Mouse (Mus musculus) 416B (cell line): ENCODE results near the gene Zfand2a.

Experiments
- DNase-seq: peaks from one replicate; pipeline ENCODE4 v3.0.0; 2011; ENCODE audit warnings: low read depth

Gene Zfand2a

GRCm38 (mm10) chr5:139484185-139484814 lies at the start of gene Zfand2a:
Gene Zfand2a, minus strand, starts transcription at chr5:139484549.
- peak; percentile 100 for DNase-seq

GRCm38 (mm10) chr5:139528851-139529250 lies 44.5 kb upstream of the Zfand2a start:
- DNase-seq: no peak

- DNase-seq: no peak
These were observed 37.6 kb upstream of the Zfand2a start for GRCm38 (mm10) chr5:139521987-139522386.

GRCm38 (mm10) chr5:139520069-139520834 lies 35.9 kb upstream of the Zfand2a start:
- DNase-seq: no peak

- no peak for DNase-seq
These were observed 31.9 kb upstream of the Zfand2a start for GRCm38 (mm10) chr5:139516281-139516680.

- DNase-seq: no peak
These were observed 27.9 kb upstream of the Zfand2a start for GRCm38 (mm10) chr5:139512201-139512600.

GRCm38 (mm10) chr5:139510682-139511366 lies 26.5 kb upstream of the Zfand2a start:
- DNase-seq: peak; percentile 18

GRCm38 (mm10) chr5:139506207-139506606 lies 21.9 kb upstream of the Zfand2a start:
- peak; percentile 56 for DNase-seq

- peak; percentile 74 for DNase-seq
These were observed 20.8 kb upstream of the Zfand2a start for GRCm38 (mm10) chr5:139505073-139505606.

- no peak for DNase-seq
These were observed 17.9 kb upstream of the Zfand2a start for GRCm38 (mm10) chr5:139502281-139502680.

- no peak for DNase-seq
These were observed 14.4 kb upstream of the Zfand2a start for GRCm38 (mm10) chr5:139498791-139499190.

GRCm38 (mm10) chr5:139496939-139497338 lies 12.6 kb upstream of the Zfand2a start:
- no peak for DNase-seq

GRCm38 (mm10) chr5:139495019-139495669 lies 10.8 kb upstream of the Zfand2a start:
- no peak for DNase-seq

GRCm38 (mm10) chr5:139493690-139494089 lies 9.3 kb upstream of the Zfand2a start:
- no peak for DNase-seq

- DNase-seq: no peak
These were observed 7.0 kb upstream of the Zfand2a start for GRCm38 (mm10) chr5:139491348-139491747.

GRCm38 (mm10) chr5:139490131-139490530 lies 5.8 kb upstream of the Zfand2a start:
- no peak for DNase-seq

- DNase-seq: peak; percentile 52
These were observed 1.0 kb downstream of the Zfand2a start for GRCm38 (mm10) chr5:139483171-139483848.

GRCm38 (mm10) chr5:139480406-139480805 lies 3.9 kb downstream of the Zfand2a start:
- DNase-seq: no peak

- DNase-seq: peak; percentile 57
These were observed 5.3 kb downstream of the Zfand2a start for GRCm38 (mm10) chr5:139479088-139479487.

- DNase-seq: no peak
These were observed 9.6 kb downstream of the Zfand2a start for GRCm38 (mm10) chr5:139474741-139475140.

GRCm38 (mm10) chr5:139467998-139468397 lies 16.4 kb downstream of the Zfand2a start:
- DNase-seq: peak; percentile 62
